Mouse (Mus musculus) ES-Bruce4 (cell line): Measurements from ENCODE around the gene Fam228a. TPM values are rescaled to one million over a fixed set of nuclear protein-coding genes. Genes with fewer than 3 reads are reported as not detected.

Source experiments
- H3K27ac ChIP-seq: 2 replicates; pipeline ENCODE4 v1.5.1; 2012; ENCODE audit warnings: low read length, inconsistent platforms; ENCODE audit not compliant: insufficient read depth
- H3K27me3 ChIP-seq: 2 replicates; pipeline ENCODE4 v1.6.1; 2012; ENCODE audit warnings: mild to moderate bottlenecking, low read length, inconsistent platforms; ENCODE audit not compliant: control insufficient read depth, poor library complexity, insufficient read depth, severe bottlenecking
- H3K36me3 ChIP-seq: 2 replicates; pipeline ENCODE4 v1.6.1; 2012; ENCODE audit warnings: inconsistent platforms, mild to moderate bottlenecking, low read length, moderate library complexity; ENCODE audit not compliant: control insufficient read depth, poor library complexity, insufficient read depth, severe bottlenecking
- H3K4me1 ChIP-seq: one replicate; pipeline ENCODE4 v1.8.1; 2011; ENCODE audit warnings: low read length; ENCODE audit not compliant: control insufficient read depth, insufficient read depth
- H3K4me3 ChIP-seq: 2 replicates; pipeline ENCODE4 v1.5.1; 2011; ENCODE audit warnings: low read depth, mild to moderate bottlenecking, low read length
- H3K9ac ChIP-seq: 2 replicates; pipeline ENCODE4 v1.6.1; 2012; ENCODE audit warnings: low read depth, mild to moderate bottlenecking, inconsistent platforms; ENCODE audit not compliant: poor library complexity, severe bottlenecking
- H3K9me3 ChIP-seq: replicated peaks from 2 replicates; pipeline ENCODE4 v1.6.1; 2012; ENCODE audit warnings: mild to moderate bottlenecking, low read length, inconsistent platforms; ENCODE audit not compliant: control insufficient read depth, poor library complexity, insufficient read depth, severe bottlenecking
- CTCF ChIP-seq: IDR thresholded peaks from one replicate; pipeline ENCODE4 v1.8.1; 2011; ENCODE audit warnings: low read depth, low read length
- EP300 ChIP-seq: IDR thresholded peaks from 2 replicates; pipeline ENCODE4 v1.6.1; 2011; ENCODE audit warnings: low read depth, low read length; ENCODE audit not compliant: insufficient read depth
- POLR2A ChIP-seq: IDR thresholded peaks from one replicate; pipeline ENCODE4 v1.8.1; 2011; ENCODE audit warnings: low read length; ENCODE audit not compliant: insufficient read depth
- polyA plus RNA-seq: library from polyadenylated mRNA; stranded (reverse); fragments of >200 nt; gene quantifications from 2 replicates; pipeline ENCODE4 v1.2.4, GENCODE M21; 2011; ENCODE audit warnings: low read depth; ENCODE audit not compliant: missing spikeins, insufficient read depth, insufficient read length

The Fam228a gene
- polyA plus RNA-seq, 1 experiment, result 1.3 TPM

DNA sequence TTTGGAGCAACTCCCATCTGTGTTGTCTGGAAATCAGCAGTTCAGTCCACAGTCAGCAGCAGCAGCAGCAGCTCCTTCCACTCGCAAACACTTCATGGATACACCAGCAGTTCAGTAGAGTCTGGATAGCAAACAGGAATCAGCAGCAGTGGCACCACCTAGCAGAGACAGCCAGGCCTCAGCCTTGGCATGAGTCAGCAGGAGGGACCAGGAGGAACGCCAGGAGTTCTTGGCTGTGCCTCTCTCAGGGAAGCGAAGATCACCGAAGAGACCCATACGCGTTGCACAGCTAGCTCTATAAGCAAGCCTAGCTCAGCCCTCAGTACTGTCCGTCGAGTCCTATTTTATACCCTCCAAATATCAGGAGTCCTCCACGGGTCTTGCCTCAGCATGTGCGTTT lies 6.3 kb upstream of the Fam228a start:
- no peak overlapping the region for H3K4me3 ChIP-seq
- H3K4me1 ChIP-seq, result no peaks in the 10 kb centered on the region
- no peaks in the 10 kb centered on the region for H3K27me3 ChIP-seq
- no peaks in the 10 kb centered on the region for H3K9me3 ChIP-seq
- TF ChIP-seq CTCF (no peak), EP300 (no peak), POLR2A (no peak)
- no peaks in the 10 kb centered on the region for H3K36me3 ChIP-seq
- no peak overlapping the region for H3K9ac ChIP-seq
- H3K27ac ChIP-seq, result no peak overlapping the region

- Histone ChIP-seq H3K9me3 (no peaks in the 10 kb centered on the region), H3K36me3 (no peaks in the 10 kb centered on the region), H3K4me1 (no peaks in the 10 kb centered on the region), H3K9ac (no peak overlapping the region), H3K27me3 (no peaks in the 10 kb centered on the region), H3K4me3 (no peak overlapping the region), H3K27ac (no peak overlapping the region)
- no peak for TF ChIP-seq EP300
- no peak for TF ChIP-seq POLR2A
- TF ChIP-seq CTCF, result no peak
Measured at GRCm38 (mm10) chr12:4742183-4742582, 4.0 kb upstream of the Fam228a start.

DNA sequence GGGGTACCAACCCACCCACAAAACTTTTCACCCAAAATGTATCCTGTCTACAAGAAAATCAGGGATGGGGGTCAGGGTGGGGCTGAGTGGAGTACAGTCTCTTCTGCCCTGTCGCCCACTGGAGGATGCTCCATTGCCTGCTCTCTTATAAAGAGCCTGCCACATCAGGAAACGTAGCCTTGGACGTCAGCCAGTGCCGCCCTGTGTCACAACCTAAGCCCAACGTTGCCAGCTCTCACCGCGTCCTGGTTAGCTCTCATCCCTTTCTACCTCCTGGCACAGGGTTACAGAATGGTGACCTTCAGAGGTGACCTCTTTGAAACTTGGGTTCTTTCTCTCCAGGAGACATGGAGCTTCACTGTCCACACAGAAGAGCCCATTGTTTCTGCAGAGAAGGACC lies 2.6 kb upstream of the Fam228a start:
- no peak overlapping the region for H3K9ac ChIP-seq
- H3K4me3 ChIP-seq, result no peak overlapping the region
- no peak for TF ChIP-seq POLR2A
- no peak for TF ChIP-seq CTCF
- no peak for TF ChIP-seq EP300
- no peaks in the 10 kb centered on the region for H3K36me3 ChIP-seq
- no peaks in the 10 kb centered on the region for H3K9me3 ChIP-seq
- H3K27me3 ChIP-seq, result no peaks in the 10 kb centered on the region
- no peaks in the 10 kb centered on the region for H3K4me1 ChIP-seq
- H3K27ac ChIP-seq, result no peak overlapping the region

DNA sequence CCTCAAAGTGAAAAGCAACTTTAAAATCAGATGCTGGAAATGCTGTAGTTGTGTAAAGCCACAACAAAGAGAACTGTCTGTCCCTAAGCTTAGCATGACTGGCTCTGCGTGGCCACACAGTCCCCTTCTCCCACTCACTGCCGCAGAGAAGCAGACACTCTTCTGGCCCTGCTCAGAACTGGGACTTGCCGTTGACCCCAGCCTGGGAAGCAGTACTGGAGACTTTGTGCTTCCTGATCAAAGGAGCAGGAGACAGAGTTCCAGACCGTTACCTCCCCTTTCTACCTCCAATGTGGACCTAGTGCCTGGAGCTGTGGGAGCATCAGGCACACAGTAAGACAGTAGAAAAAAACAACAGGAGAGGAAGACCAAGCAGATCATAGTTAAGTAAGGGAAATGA lies 5.9 kb downstream of the Fam228a start:
- Histone ChIP-seq H3K27me3 (no peaks in the 10 kb centered on the region), H3K4me1 (no peaks in the 10 kb centered on the region), H3K4me3 (no peak overlapping the region), H3K27ac (no peak overlapping the region), H3K9me3 (no peaks in the 10 kb centered on the region), H3K9ac (no peak overlapping the region), H3K36me3 (no peaks in the 10 kb centered on the region)
- TF ChIP-seq EP300, result no peak
- TF ChIP-seq POLR2A, result no peak
- no peak for TF ChIP-seq CTCF

DNA sequence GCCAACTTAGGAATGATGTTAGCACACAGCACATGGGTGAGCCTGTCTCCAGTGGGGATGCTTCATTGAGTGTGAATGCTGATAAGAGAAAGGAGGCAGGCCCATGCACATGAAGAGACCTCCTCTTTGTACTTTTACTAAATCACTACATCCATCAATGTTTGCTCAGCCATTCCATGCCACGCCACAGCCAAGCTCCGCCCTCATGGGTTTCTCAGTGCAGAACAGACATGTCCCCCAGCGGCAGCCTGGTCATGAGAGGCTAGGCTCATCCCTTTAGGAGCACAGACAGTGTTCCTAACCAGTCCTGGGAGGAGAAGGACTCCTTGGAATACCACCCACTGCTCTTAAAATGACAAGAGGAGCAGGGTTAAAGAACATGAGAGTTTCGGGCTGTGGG lies 6.6 kb downstream of the Fam228a start:
- Histone ChIP-seq H3K9ac (no peak overlapping the region), H3K4me1 (no peaks in the 10 kb centered on the region), H3K27me3 (no peaks in the 10 kb centered on the region), H3K4me3 (no peak overlapping the region), H3K27ac (no peak overlapping the region), H3K36me3 (no peaks in the 10 kb centered on the region), H3K9me3 (no peaks in the 10 kb centered on the region)
- TF ChIP-seq CTCF (no peak), EP300 (no peak), POLR2A (no peak)

- Histone ChIP-seq H3K9ac (no peak overlapping the region), H3K9me3 (no peaks in the 10 kb centered on the region), H3K4me1 (no peaks in the 10 kb centered on the region), H3K4me3 (no peak overlapping the region), H3K27me3 (no peaks in the 10 kb centered on the region), H3K27ac (no peak overlapping the region), H3K36me3 (no peaks in the 10 kb centered on the region)
- no peak for TF ChIP-seq CTCF
- no peak for TF ChIP-seq EP300
- no peak for TF ChIP-seq POLR2A
Measured at GRCm38 (mm10) chr12:4729165-4729564, 9.1 kb downstream of the Fam228a start.
